Mouse (Mus musculus): ENCODE measurements around the gene Gm10413.
"Not testable (repeated sequence)": the region's sequence is repeated elsewhere in the genome, so short reads cannot be mapped to it uniquely, and the experiment has no call there.

Gm10413 gene

GRCm38 (mm10) chr14:3394793-3395192 is at the start of gene Gm10413:
TSS of gene Gm10413 (plus strand) at chr14:3395093.
- DNase-seq (ENCODE audit: low read depth, low spot score) = not testable (repeated sequence)

- DNase-seq (ENCODE audit: low read depth, low spot score) = not testable (repeated sequence)
These were observed 17.4 kb downstream of the Gm10413 start, which contains the start of gene Gm10409 for GRCm38 (mm10) chr14:3412314-3412713. TSS of gene Gm10409 (plus strand) at chr14:3412614.

- not testable (repeated sequence) for DNase-seq (ENCODE audit: low read depth, low spot score)
These were observed 32.9 kb downstream of the Gm10413 start, which contains the start of gene Gm3005 for GRCm38 (mm10) chr14:3427803-3428202. TSS of gene Gm3005 (plus strand) at chr14:3428103.

- not testable (repeated sequence) for DNase-seq (ENCODE audit: low read depth, low spot score)
These were observed 54.2 kb downstream of the Gm10413 start, which contains the start of gene Gm10408 for GRCm38 (mm10) chr14:3449079-3449478. TSS of gene Gm10408 (plus strand) at chr14:3449379.

All from 3T3-L1 (cell line).